ENCODE assay signal across 9 mouse cellular contexts in genomic region chr10:12853196-12853620, GRCm38 (mm10). TPM values are rescaled to one million over a fixed set of nuclear protein-coding genes. Genes with fewer than 3 reads are reported as not detected.
A peak's percentile ranks its signal among the peaks of the same experiment; 100 is the strongest.
DNase-seq lines count a peak whose midpoint lies in the region; ATAC-seq and TF ChIP-seq lines count a peak whose summit lies in the region.
"Had no signal": no experiment of that assay in that cellular context is flagged by ENCODE, and none has a peak within 500 bp of the region (broad histone marks: within the 10 kb centered on the region; RNA-seq: fewer than 3 reads in every experiment).

No protein-coding gene starts in this region.

- no peak overlapping the region for H3K4me2 ChIP-seq in heart, embryonic 11.5 days
- 0 out of 2 replicates have a peak overlapping the region, but pooled peaks have one; percentile 0 for H3K4me2 ChIP-seq in kidney, postnatal 0 days (ENCODE audit: low read length)
- peak overlapping the region; percentile 60 for H3K4me2 ChIP-seq in intestine, postnatal 0 days (replicated peaks; ENCODE audit: low read depth)
- peak overlapping the region; percentile 8; the same call in 1 of the 2 replicates for H3K4me2 ChIP-seq in stomach, postnatal 0 days (replicated peaks; ENCODE audit: low read depth)

- peaks cover 12% of the 10 kb centered on the region for H3K4me1 ChIP-seq in heart, adult 2 months (ENCODE audit: control insufficient read depth, insufficient read depth, low read length)
- H3K4me1 ChIP-seq in heart, embryonic 11.5 days (ENCODE audit: control insufficient read depth, insufficient read depth, low read length) = peaks cover 28% of the 10 kb centered on the region
- peaks cover 20% of the 10 kb centered on the region for H3K4me1 ChIP-seq in kidney, postnatal 0 days (replicated peaks; ENCODE audit: insufficient read depth, low read length)
- no peaks in the 10 kb centered on the region; the same call in 1 of the 2 replicates for H3K4me1 ChIP-seq in intestine, postnatal 0 days (replicated peaks; ENCODE audit: control insufficient read depth, insufficient read depth, low read length)
- no peaks in the 10 kb centered on the region for H3K4me1 ChIP-seq in stomach, postnatal 0 days (replicated peaks; ENCODE audit: control insufficient read depth, insufficient read depth)

- intact Hi-C loops in heart, adult 2 months (cut with DNase I) = no loop called here

- H3K9ac ChIP-seq in heart, adult 2 months (ENCODE audit: low read depth, low read length) = no peak overlapping the region
- H3K9ac ChIP-seq in heart, embryonic 11.5 days (ENCODE audit: low read depth, low read length) = no peak overlapping the region
- H3K9ac ChIP-seq in kidney, postnatal 0 days (ENCODE audit: low read depth, low read length) = no peak overlapping the region
- no peak overlapping the region for H3K9ac ChIP-seq in intestine, postnatal 0 days (ENCODE audit: low read depth, low read length)
- no peak overlapping the region; the same call in 1 of the 2 replicates for H3K9ac ChIP-seq in stomach, postnatal 0 days (ENCODE audit: low read length)

- TF ChIP-seq CTCF in heart, adult 2 months (IDR thresholded peaks at IDR 0.05) = no peak
- no peak for TF ChIP-seq CTCF in kidney, postnatal 0 days (IDR thresholded peaks at IDR 0.05; ENCODE audit: low read depth)
- no peak for TF ChIP-seq CTCF in intestine, postnatal 0 days (IDR thresholded peaks at IDR 0.05; ENCODE audit: low read depth)
- no peak for TF ChIP-seq CTCF in stomach, postnatal 0 days (IDR thresholded peaks at IDR 0.05; ENCODE audit: low read depth)

- no peaks in the 10 kb centered on the region for H3K9me3 ChIP-seq in heart, embryonic 11.5 days (replicated peaks; ENCODE audit: control insufficient read depth, low read length)
- no peaks in the 10 kb centered on the region for H3K9me3 ChIP-seq in kidney, postnatal 0 days (replicated peaks; ENCODE audit: low read length)
- H3K9me3 ChIP-seq in intestine, postnatal 0 days (ENCODE audit: control insufficient read depth) = no peaks in the 10 kb centered on the region
- H3K9me3 ChIP-seq in stomach, postnatal 0 days (ENCODE audit: control insufficient read depth, low read length) = no peaks in the 10 kb centered on the region

- H3K4me3 ChIP-seq in heart, adult 2 months = no peak overlapping the region
- no peak overlapping the region for H3K4me3 ChIP-seq in heart, embryonic 11.5 days (ENCODE audit: low read depth, low read length)
- no peak overlapping the region for H3K4me3 ChIP-seq in kidney, postnatal 0 days (replicated peaks; ENCODE audit: low read depth, low read length)
- 0 out of 2 replicates have a peak overlapping the region, but pooled peaks have one; percentile 21 for H3K4me3 ChIP-seq in intestine, postnatal 0 days (ENCODE audit: low read depth, low read length)
- H3K4me3 ChIP-seq in stomach, postnatal 0 days (ENCODE audit: low read depth, low read length) = no peak overlapping the region
- H3K4me3 ChIP-seq: layer of hippocampus, adult 2 months had no signal

- peak in 1 of 2 experiments; percentile 39 for DNase-seq in heart, adult 2 months
- DNase-seq in kidney, postnatal 0 days (ENCODE audit: low spot score) = no peak
- no peak for DNase-seq in kidney, postnatal 25 days
- peak; percentile 33 for DNase-seq in stomach, postnatal 0 days (ENCODE audit: low spot score)
- DNase-seq in urinary bladder, postnatal 10 days (ENCODE audit: low spot score) = no peak
- DNase-seq: lung, adult 18-20 months had no signal

- peaks cover 4% of the 10 kb centered on the region; the same call in 1 of the 2 replicates for H3K36me3 ChIP-seq in heart, adult 2 months (ENCODE audit: control insufficient read depth, insufficient read depth, low read length)
- H3K36me3 ChIP-seq in heart, embryonic 11.5 days (ENCODE audit: control insufficient read depth, insufficient read depth, low read length) = no peaks in the 10 kb centered on the region
- H3K36me3 ChIP-seq in kidney, postnatal 0 days (ENCODE audit: insufficient read depth, low read length) = no peaks in the 10 kb centered on the region
- H3K36me3 ChIP-seq in intestine, postnatal 0 days (ENCODE audit: control insufficient read depth, insufficient read depth) = no peaks in the 10 kb centered on the region
- no peaks in the 10 kb centered on the region for H3K36me3 ChIP-seq in stomach, postnatal 0 days (ENCODE audit: control insufficient read depth, insufficient read depth, low read length)

- TF ChIP-seq POLR2A in heart, adult 2 months (IDR thresholded peaks at IDR 0.05; ENCODE audit: insufficient read depth, low read depth, low read length) = no peak

- H3K27me3 ChIP-seq in heart, adult 2 months (ENCODE audit: control insufficient read depth, insufficient read depth, low read length) = no peaks in the 10 kb centered on the region
- H3K27me3 ChIP-seq in heart, embryonic 11.5 days (ENCODE audit: control insufficient read depth, insufficient read depth, low read length) = no peaks in the 10 kb centered on the region
- no peaks in the 10 kb centered on the region for H3K27me3 ChIP-seq in kidney, postnatal 0 days (ENCODE audit: insufficient read depth, low read length)
- H3K27me3 ChIP-seq in intestine, postnatal 0 days (replicated peaks; ENCODE audit: control insufficient read depth, insufficient read depth, low read length) = no peaks in the 10 kb centered on the region
- H3K27me3 ChIP-seq in stomach, postnatal 0 days (ENCODE audit: control insufficient read depth, insufficient read depth, low read length) = no peaks in the 10 kb centered on the region

- H3K79me2 ChIP-seq in heart, adult 2 months (replicated peaks; ENCODE audit: control insufficient read depth, insufficient read depth, low read length) = no peaks in the 10 kb centered on the region

- TF ChIP-seq EP300 in heart, adult 2 months (IDR thresholded peaks at IDR 0.05; ENCODE audit: insufficient read depth, low read depth, low read length) = no peak
- TF ChIP-seq EP300 in stomach, postnatal 0 days (optimal IDR thresholded peaks at IDR 0.05) = no peak

- ATAC-seq in heart, embryonic 11.5 days (replicated peaks; ENCODE audit: insufficient number of reproducible peaks, low FRiP score, low TSS enrichment) = no peak
- ATAC-seq in kidney, postnatal 0 days (replicated peaks; ENCODE audit: low FRiP score, low read depth) = no peak; the same call in 1 of the 2 replicates
- ATAC-seq in intestine, postnatal 0 days = no peak
- ATAC-seq in stomach, postnatal 0 days (ENCODE audit: low FRiP score, low TSS enrichment) = no peak

- peak overlapping the region; percentile 49 for H3K27ac ChIP-seq in heart, adult 2 months
- H3K27ac ChIP-seq in heart, embryonic 11.5 days (ENCODE audit: low read depth, low read length) = no peak overlapping the region
- peak overlapping the region; percentile 81 for H3K27ac ChIP-seq in kidney, postnatal 0 days
- no peak overlapping the region for H3K27ac ChIP-seq in intestine, postnatal 0 days (ENCODE audit: low read depth, low read length)
- H3K27ac ChIP-seq in stomach, postnatal 0 days (replicated peaks) = peak overlapping the region; percentile 80
- H3K27ac ChIP-seq: layer of hippocampus, adult 2 months had no signal

- 70% methylated on average over 7 of the region's 7 CpGs for WGBS in heart, adult 2 months
- WGBS in heart, embryonic 11.5 days (ENCODE audit: insufficient replicate concordance) = 64% methylated on average over 7 of the region's 7 CpGs
- WGBS in kidney, postnatal 0 days = 40% methylated on average over 7 of the region's 7 CpGs
- WGBS in intestine, postnatal 0 days = 24% methylated on average over 7 of the region's 7 CpGs
- 44% methylated on average over 7 of the region's 7 CpGs for WGBS in stomach, postnatal 0 days

RNA-seq across cellular contexts. Expression of gene Utrn, which starts 16.0 kb away (rescaled TPM):
- 10 to 100 TPM; 61.8 to 68.1 TPM for total RNA-seq in heart, adult 2 months (2021)
- 18.8 and 33.4 TPM in 2 replicates for polyA plus RNA-seq in heart, adult 2 months (2012; rRNA removed)
- polyA plus RNA-seq in heart, embryonic 11.5 days (2014; fragmentation: Nextera tagmentation; extraction: Ambion mirVana) = 47.3 and 68.5 TPM in 2 replicates
- polyA plus RNA-seq in kidney, postnatal 0 days (2015; fragmentation: Nextera tagmentation; extraction: Ambion mirVana) = 59.0 and 69.6 TPM in 2 replicates
- 21.5 and 22.6 TPM in 2 replicates for polyA plus RNA-seq in intestine, postnatal 0 days (2015; fragmentation: Nextera tagmentation; extraction: Ambion mirVana)
- 33.8 and 40.4 TPM in 2 replicates for polyA plus RNA-seq in stomach, postnatal 0 days (2015; fragmentation: Nextera tagmentation; extraction: Ambion mirVana)

Comparison
In these comparisons a context has a peak if more than half of its experiments do, and no peak if none do; other contexts are left out.
1. H3K27ac ChIP-seq: peak in heart, adult 2 months (single experiment), kidney, postnatal 0 days (single experiment) and stomach, postnatal 0 days (single experiment); none in heart, embryonic 11.5 days (single experiment) and intestine, postnatal 0 days (single experiment).